ENCODE assay signal across 27 mouse cellular contexts in the genomic region with DNA sequence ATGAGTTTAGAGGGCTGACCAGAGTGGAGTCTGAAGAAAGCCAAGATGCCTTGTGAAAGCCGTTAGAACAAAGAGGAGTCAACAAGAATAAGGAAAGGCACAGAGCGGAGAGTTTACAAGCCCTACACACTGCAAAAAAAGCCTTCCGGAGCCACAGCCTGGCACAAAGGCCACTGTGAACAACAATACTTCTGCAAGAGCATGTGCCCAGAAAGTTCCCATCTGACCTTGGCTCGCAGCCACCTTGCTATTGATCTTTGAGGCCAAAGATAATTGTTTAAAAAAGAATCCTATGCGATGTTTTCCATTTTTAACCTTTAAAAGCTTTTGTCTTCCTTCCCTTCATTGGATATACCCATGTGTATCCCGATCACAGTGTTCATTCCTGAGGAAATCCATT. TPM values are rescaled to one million over a fixed set of nuclear protein-coding genes. Genes with fewer than 3 reads are reported as not detected.
DNase-seq lines count a peak whose midpoint lies in the region; ATAC-seq and TF ChIP-seq lines count a peak whose summit lies in the region.
"Had no signal": no experiment of that assay in that cellular context is flagged by ENCODE, and none has a peak within 500 bp of the region (broad histone marks: within the 10 kb centered on the region; RNA-seq: fewer than 3 reads in every experiment).

No protein-coding gene starts in this region.

- no peaks in the 10 kb centered on the region for H3K27me3 ChIP-seq in liver, postnatal 0 days (ENCODE audit: insufficient read depth, low read length)
- no peaks in the 10 kb centered on the region for H3K27me3 ChIP-seq in liver, embryonic 12.5 days (replicated peaks)
- H3K27me3 ChIP-seq: embryonic facial prominence, embryonic 15.5 days; forebrain, embryonic 13.5 days; kidney, embryonic 15.5 days; midbrain, embryonic 15.5 days; neural tube, embryonic 15.5 days had no signal

- no peak for ATAC-seq in liver, postnatal 0 days
- ATAC-seq in liver, embryonic 12.5 days = no peak
- ATAC-seq: forebrain, embryonic 13.5 days; hindbrain, embryonic 16.5 days; lung, postnatal 0 days; midbrain, embryonic 15.5 days had no signal

- H3K9ac ChIP-seq in liver, postnatal 0 days (replicated peaks) = no peak overlapping the region
- H3K9ac ChIP-seq in liver, embryonic 12.5 days = no peak overlapping the region
- H3K9ac ChIP-seq: embryonic facial prominence, embryonic 15.5 days; forebrain, embryonic 13.5 days; kidney, embryonic 15.5 days; midbrain, embryonic 15.5 days; neural tube, embryonic 15.5 days had no signal

- no peak for TF ChIP-seq CTCF in liver, postnatal 0 days (IDR thresholded peaks at IDR 0.05; ENCODE audit: low read depth)

- H3K9me3 ChIP-seq in liver, postnatal 0 days (ENCODE audit: low read length) = no peaks in the 10 kb centered on the region
- no peaks in the 10 kb centered on the region for H3K9me3 ChIP-seq in liver, embryonic 12.5 days (replicated peaks)
- H3K9me3 ChIP-seq: embryonic facial prominence, embryonic 10.5 days; embryonic facial prominence, embryonic 15.5 days; forebrain, embryonic 13.5 days; G1E; kidney, embryonic 15.5 days; midbrain, embryonic 10.5 days; midbrain, embryonic 15.5 days; neural tube, embryonic 15.5 days had no signal

- H3K36me3 ChIP-seq in liver, postnatal 0 days (replicated peaks; ENCODE audit: insufficient read depth, low read length) = no peaks in the 10 kb centered on the region
- no peaks in the 10 kb centered on the region for H3K36me3 ChIP-seq in liver, embryonic 12.5 days
- H3K36me3 ChIP-seq: embryonic facial prominence, embryonic 10.5 days; embryonic facial prominence, embryonic 15.5 days; G1E; kidney, embryonic 15.5 days; midbrain, embryonic 10.5 days; midbrain, embryonic 15.5 days; neural tube, embryonic 15.5 days had no signal

- H3K4me1 ChIP-seq in liver, postnatal 0 days (ENCODE audit: insufficient read depth) = peaks cover 5% of the 10 kb centered on the region; the same call in 1 of the 2 replicates
- H3K4me1 ChIP-seq in liver, embryonic 12.5 days = no peaks in the 10 kb centered on the region
- H3K4me1 ChIP-seq: embryonic facial prominence, embryonic 10.5 days; embryonic facial prominence, embryonic 15.5 days; forebrain, embryonic 13.5 days; kidney, embryonic 15.5 days; midbrain, embryonic 10.5 days; midbrain, embryonic 15.5 days; neural tube, embryonic 15.5 days had no signal

- no peak overlapping the region for H3K4me2 ChIP-seq in liver, postnatal 0 days (ENCODE audit: low read depth, low read length)
- H3K4me2 ChIP-seq in liver, embryonic 12.5 days = no peak overlapping the region
- H3K4me2 ChIP-seq: embryonic facial prominence, embryonic 15.5 days; forebrain, embryonic 13.5 days; heart, embryonic 11.5 days; kidney, embryonic 15.5 days; midbrain, embryonic 15.5 days; neural tube, embryonic 15.5 days had no signal

- TF ChIP-seq EP300 in liver, postnatal 0 days (IDR thresholded peaks at IDR 0.05; ENCODE audit: low read depth) = no peak

- DNase-seq in adrenal gland, adult 2 months = peak; percentile 45
- DNase-seq in adrenal gland, postnatal 4 days (ENCODE audit: low spot score in 2 of 2) = no peak
- peak; percentile 58 for DNase-seq in liver, postnatal 0 days
- peak; percentile 67 for DNase-seq in adipocyte (ENCODE audit: low spot score)
- peak; percentile 60 to 63 for DNase-seq in adrenal gland, postnatal 36 days
- no peak for DNase-seq in urinary bladder, postnatal 4 days (ENCODE audit: low spot score in 2 of 2)
- DNase-seq: cerebellum, adult 2 months; cerebellum, postnatal 25 days; gastrocnemius, postnatal 14 days; heart, postnatal 14 days; kidney, adult 18-20 months; kidney, postnatal 25 days; liver; lung, adult 18-20 months; thymus, postnatal 14 days had no signal

- WGBS in liver, postnatal 0 days (ENCODE audit: insufficient replicate concordance) = 70% methylated on average over 6 of the region's 6 CpGs
- 74% methylated on average over 6 of the region's 6 CpGs for WGBS in liver, embryonic 12.5 days (ENCODE audit: insufficient replicate concordance)

- no peak overlapping the region for H3K4me3 ChIP-seq in liver, postnatal 0 days (ENCODE audit: low read depth, low read length)
- H3K4me3 ChIP-seq in liver, embryonic 12.5 days = no peak overlapping the region
- H3K4me3 ChIP-seq: embryonic facial prominence, embryonic 10.5 days; embryonic facial prominence, embryonic 15.5 days; forebrain, embryonic 13.5 days; kidney, embryonic 15.5 days; midbrain, embryonic 10.5 days; midbrain, embryonic 15.5 days; neural tube, embryonic 15.5 days had no signal

- no peak overlapping the region for H3K27ac ChIP-seq in liver, postnatal 0 days (ENCODE audit: low read depth)
- no peak overlapping the region for H3K27ac ChIP-seq in liver, embryonic 12.5 days
- H3K27ac ChIP-seq: embryonic facial prominence, embryonic 10.5 days; embryonic facial prominence, embryonic 15.5 days; forebrain, embryonic 13.5 days; kidney, embryonic 15.5 days; midbrain, embryonic 10.5 days; midbrain, embryonic 15.5 days; neural tube, embryonic 15.5 days had no signal

RNA-seq across cellular contexts. Expression of a gene that starts 49.0 kb away (rescaled TPM):
- total RNA-seq in adrenal gland, adult 2 months (2021) = 10 to 100 TPM; 10.4 to 17.7 TPM
- polyA plus RNA-seq in adrenal gland, adult 2 months (2012; rRNA removed) = 1.2 and 3.2 TPM in 2 replicates
- 10 to 100 TPM; 38.1 to 47.9 TPM for total RNA-seq in adrenal gland, postnatal 4 days (2021)
- 3.2 TPM in 2 replicates for polyA plus RNA-seq in liver, postnatal 0 days (2015; fragmentation: Nextera tagmentation; extraction: Ambion mirVana)
- polyA plus RNA-seq in liver, embryonic 12.5 days (2016; fragmentation: Nextera tagmentation; extraction: Ambion mirVana) = 6.2 and 6.6 TPM in 2 replicates
- 10 to 100 TPM; 17.0 to 27.0 TPM for total RNA-seq in adrenal gland, postnatal 36 days (2021)

Comparison
In these comparisons a context has a peak if more than half of its experiments do, and no peak if none do; other contexts are left out.
1. DNase-seq: peak in adrenal gland, adult 2 months (single experiment), liver, postnatal 0 days (single experiment), adipocyte (single experiment) and adrenal gland, postnatal 36 days (2 of 2); none in adrenal gland, postnatal 4 days (0 of 2) and urinary bladder, postnatal 4 days (0 of 2).